Mouse (Mus musculus): ENCODE data around the gene Phkg1. TPM values are rescaled to one million over a fixed set of nuclear protein-coding genes. Genes with fewer than 3 reads are reported as not detected.
"Not testable (repeated sequence)": the region's sequence is repeated elsewhere in the genome, so short reads cannot be mapped to it uniquely, and the experiment has no call there.

The Phkg1 gene
- polyA plus RNA-seq, 1 experiment from 2014 or later: 0.54 TPM

- Histone ChIP-seq H3K36me3 (ENCODE audit: control insufficient read depth, insufficient read depth, low read length) (no peaks in the 10 kb centered on the region), H3K27me3 (replicated peaks; ENCODE audit: control insufficient read depth, insufficient read depth, low read length) (no peaks in the 10 kb centered on the region), H3K27ac (replicated peaks; ENCODE audit: low read depth, low read length) (no peak overlapping the region), H3K4me3 (ENCODE audit: low read depth, low read length) (no peak overlapping the region), H3K9me3 (ENCODE audit: control insufficient read depth, low read length) (no peaks in the 10 kb centered on the region), H3K9ac (ENCODE audit: low read depth, low read length) (no peak overlapping the region), H3K4me1 (ENCODE audit: control insufficient read depth, insufficient read depth, low read length) (no peaks in the 10 kb centered on the region), H3K4me2 (ENCODE audit: low read depth, low read length) (no peak overlapping the region)
- DNase-seq (ENCODE audit: low spot score): no peak
- 52% methylated on average over 9 of the region's 9 CpGs for WGBS
- no peak for ATAC-seq (ENCODE audit: low read depth)
These were observed 31.8 kb upstream of the Phkg1 start for GRCm38 (mm10) chr5:129929924-129930855.

- Histone ChIP-seq H3K9ac (ENCODE audit: low read depth, low read length) (no peak overlapping the region), H3K4me3 (ENCODE audit: low read depth, low read length) (no peak overlapping the region), H3K4me1 (ENCODE audit: control insufficient read depth, insufficient read depth, low read length) (no peaks in the 10 kb centered on the region), H3K4me2 (ENCODE audit: low read depth, low read length) (no peak overlapping the region), H3K27ac (replicated peaks; ENCODE audit: low read depth, low read length) (no peak overlapping the region), H3K9me3 (ENCODE audit: control insufficient read depth, low read length) (no peaks in the 10 kb centered on the region), H3K36me3 (ENCODE audit: control insufficient read depth, insufficient read depth, low read length) (no peaks in the 10 kb centered on the region), H3K27me3 (replicated peaks; ENCODE audit: control insufficient read depth, insufficient read depth, low read length) (no peaks in the 10 kb centered on the region)
- ATAC-seq (ENCODE audit: low read depth) (no peak), DNase-seq (ENCODE audit: low spot score) (no peak)
- WGBS: 63% methylated on average over 5 of the region's 5 CpGs
These were observed 27.6 kb upstream of the Phkg1 start for GRCm38 (mm10) chr5:129925933-129926332.

- no peaks in the 10 kb centered on the region for H3K36me3 ChIP-seq (ENCODE audit: control insufficient read depth, insufficient read depth, low read length)
- no peak overlapping the region for H3K4me2 ChIP-seq (ENCODE audit: low read depth, low read length)
- no peaks in the 10 kb centered on the region for H3K27me3 ChIP-seq (replicated peaks; ENCODE audit: control insufficient read depth, insufficient read depth, low read length)
- no peak for DNase-seq (ENCODE audit: low spot score)
- no peaks in the 10 kb centered on the region for H3K9me3 ChIP-seq (ENCODE audit: control insufficient read depth, low read length)
- no peak for ATAC-seq (ENCODE audit: low read depth)
- no peak overlapping the region for H3K27ac ChIP-seq (replicated peaks; ENCODE audit: low read depth, low read length)
- 86% methylated on average over 8 of the region's 8 CpGs for WGBS
- H3K4me3 ChIP-seq (ENCODE audit: low read depth, low read length): no peak overlapping the region
- H3K4me1 ChIP-seq (ENCODE audit: control insufficient read depth, insufficient read depth, low read length): no peaks in the 10 kb centered on the region
- H3K9ac ChIP-seq (ENCODE audit: low read depth, low read length): no peak overlapping the region
These were observed 26.6 kb upstream of the Phkg1 start for GRCm38 (mm10) chr5:129924820-129925452.

GRCm38 (mm10) chr5:129921972-129922371 lies 23.6 kb upstream of the Phkg1 start:
- no peak overlapping the region for H3K27ac ChIP-seq (replicated peaks; ENCODE audit: low read depth, low read length)
- H3K4me2 ChIP-seq (ENCODE audit: low read depth, low read length): no peak overlapping the region
- no peaks in the 10 kb centered on the region for H3K27me3 ChIP-seq (replicated peaks; ENCODE audit: control insufficient read depth, insufficient read depth, low read length)
- WGBS: 90% methylated on average over 4 of the region's 4 CpGs
- ATAC-seq (ENCODE audit: low read depth): no peak
- no peaks in the 10 kb centered on the region for H3K9me3 ChIP-seq (ENCODE audit: control insufficient read depth, low read length)
- H3K9ac ChIP-seq (ENCODE audit: low read depth, low read length): no peak overlapping the region
- no peak overlapping the region for H3K4me3 ChIP-seq (ENCODE audit: low read depth, low read length)
- no peaks in the 10 kb centered on the region for H3K36me3 ChIP-seq (ENCODE audit: control insufficient read depth, insufficient read depth, low read length)
- no peaks in the 10 kb centered on the region for H3K4me1 ChIP-seq (ENCODE audit: control insufficient read depth, insufficient read depth, low read length)
- DNase-seq (ENCODE audit: low spot score): no peak

- H3K27me3 ChIP-seq (replicated peaks; ENCODE audit: control insufficient read depth, insufficient read depth, low read length): no peaks in the 10 kb centered on the region
These were observed 21.0 kb upstream of the Phkg1 start for GRCm38 (mm10) chr5:129919320-129919719.

GRCm38 (mm10) chr5:129918752-129919151 lies 20.4 kb upstream of the Phkg1 start:
- Histone ChIP-seq H3K4me2 (ENCODE audit: low read depth, low read length) (no peak overlapping the region), H3K36me3 (ENCODE audit: control insufficient read depth, insufficient read depth, low read length) (no peaks in the 10 kb centered on the region), H3K27ac (replicated peaks; ENCODE audit: low read depth, low read length) (no peak overlapping the region), H3K9ac (ENCODE audit: low read depth, low read length) (no peak overlapping the region), H3K9me3 (ENCODE audit: control insufficient read depth, low read length) (no peaks in the 10 kb centered on the region), H3K27me3 (replicated peaks; ENCODE audit: control insufficient read depth, insufficient read depth, low read length) (no peaks in the 10 kb centered on the region), H3K4me3 (ENCODE audit: low read depth, low read length) (no peak overlapping the region), H3K4me1 (ENCODE audit: control insufficient read depth, insufficient read depth, low read length) (no peaks in the 10 kb centered on the region)
- no peak for DNase-seq (ENCODE audit: low spot score)
- ATAC-seq (ENCODE audit: low read depth): no peak
- 79% methylated on average over 9 of the region's 9 CpGs for WGBS

More at GRCm38 (mm10) chr5:129919320-129919719, 21.0 kb upstream of the Phkg1 start:
- 69% methylated on average over 8 of the region's 8 CpGs for WGBS
- H3K4me1 ChIP-seq (ENCODE audit: control insufficient read depth, insufficient read depth, low read length): no peaks in the 10 kb centered on the region
- H3K27ac ChIP-seq (replicated peaks; ENCODE audit: low read depth, low read length): no peak overlapping the region
- no peak overlapping the region for H3K4me2 ChIP-seq (ENCODE audit: low read depth, low read length)
- H3K9me3 ChIP-seq (ENCODE audit: control insufficient read depth, low read length): no peaks in the 10 kb centered on the region
- H3K4me3 ChIP-seq (ENCODE audit: low read depth, low read length): no peak overlapping the region
- no peak for ATAC-seq (ENCODE audit: low read depth)
- no peak for DNase-seq (ENCODE audit: low spot score)
- H3K9ac ChIP-seq (ENCODE audit: low read depth, low read length): no peak overlapping the region
- H3K36me3 ChIP-seq (ENCODE audit: control insufficient read depth, insufficient read depth, low read length): no peaks in the 10 kb centered on the region

- no peaks in the 10 kb centered on the region for H3K9me3 ChIP-seq (ENCODE audit: control insufficient read depth, low read length)
- 91% methylated on average over 24 of the region's 24 CpGs for WGBS
- no peak overlapping the region for H3K27ac ChIP-seq (replicated peaks; ENCODE audit: low read depth, low read length)
- ATAC-seq (ENCODE audit: low read depth) (no peak), DNase-seq (ENCODE audit: low spot score) (no peak)
- no peaks in the 10 kb centered on the region for H3K27me3 ChIP-seq (replicated peaks; ENCODE audit: control insufficient read depth, insufficient read depth, low read length)
- H3K4me1 ChIP-seq (ENCODE audit: control insufficient read depth, insufficient read depth, low read length): no peaks in the 10 kb centered on the region
- H3K36me3 ChIP-seq (ENCODE audit: control insufficient read depth, insufficient read depth, low read length): no peaks in the 10 kb centered on the region
- H3K9ac ChIP-seq (ENCODE audit: low read depth, low read length): no peak overlapping the region
- H3K4me3 ChIP-seq (ENCODE audit: low read depth, low read length): no peak overlapping the region
- no peak overlapping the region for H3K4me2 ChIP-seq (ENCODE audit: low read depth, low read length)
These were observed 19.8 kb upstream of the Phkg1 start for GRCm38 (mm10) chr5:129918065-129918651.

GRCm38 (mm10) chr5:129915491-129915890 lies 17.1 kb upstream of the Phkg1 start:
- WGBS: 85% methylated on average over 11 of the region's 11 CpGs
- H3K27ac ChIP-seq (replicated peaks; ENCODE audit: low read depth, low read length); H3K9me3 ChIP-seq (ENCODE audit: control insufficient read depth, low read length); H3K4me2 ChIP-seq (ENCODE audit: low read depth, low read length); H3K36me3 ChIP-seq (ENCODE audit: control insufficient read depth, insufficient read depth, low read length); H3K9ac ChIP-seq (ENCODE audit: low read depth, low read length); ATAC-seq (ENCODE audit: low read depth); H3K4me1 ChIP-seq (ENCODE audit: control insufficient read depth, insufficient read depth, low read length); H3K27me3 ChIP-seq (replicated peaks; ENCODE audit: control insufficient read depth, insufficient read depth, low read length); H3K4me3 ChIP-seq (ENCODE audit: low read depth, low read length); DNase-seq (ENCODE audit: low spot score): not testable (repeated sequence)

Measured in embryonic facial prominence, embryonic 14.5 days (tissue).